Mouse (Mus musculus) kidney, embryonic 15.5 days (tissue): ENCODE data around the gene Tmppe. TPM values are rescaled to one million over a fixed set of nuclear protein-coding genes. Genes with fewer than 3 reads are reported as not detected.

Experiments
- ATAC-seq: fragments of 200-750 bp; cut with Nextera tagmentation; replicated peaks from 2 replicates; pipeline ENCODE4 v1.8.0; 2017; ENCODE audit warnings: moderate TSS enrichment; ENCODE audit not compliant: low FRiP score
- H3K27ac ChIP-seq: fragments of 300-500 bp; sonication (generic); 2 replicates; pipeline ENCODE4 v1.5.1; 2015; ENCODE audit warnings: mild to moderate bottlenecking, inconsistent platforms
- H3K27me3 ChIP-seq: fragments of 300-500 bp; sonication (generic); 2 replicates; pipeline ENCODE4 v1.6.1; 2015; ENCODE audit warnings: inconsistent platforms
- H3K36me3 ChIP-seq: fragments of 300-500 bp; sonication (generic); 2 replicates; pipeline ENCODE4 v1.6.1; 2015; ENCODE audit warnings: inconsistent platforms
- H3K4me1 ChIP-seq: fragments of 300-500 bp; sonication (generic); 2 replicates; pipeline ENCODE4 v1.6.1; 2015; ENCODE audit warnings: inconsistent platforms
- H3K4me2 ChIP-seq: fragments of 300-500 bp; sonication (generic); 2 replicates; pipeline ENCODE4 v1.6.1; 2015; ENCODE audit warnings: moderate library complexity, mild to moderate bottlenecking, inconsistent platforms
- H3K4me3 ChIP-seq: fragments of 300-500 bp; sonication (generic); replicated peaks from 2 replicates; pipeline ENCODE4 v1.5.1; 2015; ENCODE audit warnings: mild to moderate bottlenecking, inconsistent platforms
- H3K9ac ChIP-seq: fragments of 300-500 bp; sonication (generic); 2 replicates; pipeline ENCODE4 v1.6.1; 2015; ENCODE audit warnings: mild to moderate bottlenecking, inconsistent platforms
- H3K9me3 ChIP-seq: fragments of 300-500 bp; sonication (generic); replicated peaks from 2 replicates; pipeline ENCODE4 v1.6.1; 2016; ENCODE audit warnings: inconsistent platforms
- WGBS: fragments of 180-500 bp; shearing (Covaris S2); methylation state at CpG from one replicate; pipeline ENCODE4 v1.1.7; 2015; ENCODE audit warnings: mixed read lengths; 5-methylcytosine and 5-hydroxymethylcytosine counted together
- polyA plus RNA-seq: library from polyadenylated mRNA; unstranded; fragments of >200 nt; fragmentation: Nextera tagmentation; extraction: Ambion mirVana; gene quantifications from 2 replicates; pipeline ENCODE4 v1.2.1, GENCODE M21; 2015

Gene Tmppe
- polyA plus RNA-seq, 1 experiment from 2014 or later, result 12.5 TPM

- Histone ChIP-seq H3K9ac (no peak overlapping the region), H3K4me1 (no peaks in the 10 kb centered on the region), H3K9me3 (no peaks in the 10 kb centered on the region), H3K27me3 (no peaks in the 10 kb centered on the region), H3K27ac (no peak overlapping the region), H3K36me3 (peaks cover 21% of the 10 kb centered on the region), H3K4me2 (no peak overlapping the region), H3K4me3 (no peak overlapping the region)
- ATAC-seq, result no peak
- 78% methylated on average over 7 of the region's 7 CpGs for WGBS
Measured at GRCm38 (mm10) chr9:114421797-114422196, 20.9 kb downstream of the Tmppe start.

GRCm38 (mm10) chr9:114425576-114425975, 24.7 kb downstream of the Tmppe start:
- H3K27me3 ChIP-seq, result no peaks in the 10 kb centered on the region
- WGBS, result 89% methylated on average over 5 of the region's 5 CpGs
- peaks cover 29% of the 10 kb centered on the region for H3K36me3 ChIP-seq
- H3K4me3 ChIP-seq, result no peak overlapping the region
- no peak overlapping the region for H3K9ac ChIP-seq
- H3K9me3 ChIP-seq, result no peaks in the 10 kb centered on the region
- H3K4me1 ChIP-seq, result no peaks in the 10 kb centered on the region
- H3K27ac ChIP-seq, result no peak overlapping the region
- no peak overlapping the region for H3K4me2 ChIP-seq
- no peak for ATAC-seq

- Histone ChIP-seq H3K27ac (no peak overlapping the region), H3K4me2 (no peak overlapping the region), H3K9ac (no peak overlapping the region), H3K4me3 (no peak overlapping the region), H3K36me3 (peaks cover 30% of the 10 kb centered on the region), H3K9me3 (no peaks in the 10 kb centered on the region), H3K27me3 (no peaks in the 10 kb centered on the region), H3K4me1 (no peaks in the 10 kb centered on the region)
- 89% methylated on average over 5 of the region's 5 CpGs for WGBS
- ATAC-seq, result no peak
Measured at GRCm38 (mm10) chr9:114426201-114426600, 25.3 kb downstream of the Tmppe start.

GRCm38 (mm10) chr9:114427425-114427824, 26.5 kb downstream of the Tmppe start:
- no peak overlapping the region for H3K4me3 ChIP-seq
- no peaks in the 10 kb centered on the region for H3K27me3 ChIP-seq
- H3K4me2 ChIP-seq, result no peak overlapping the region
- no peaks in the 10 kb centered on the region for H3K9me3 ChIP-seq
- H3K27ac ChIP-seq, result no peak overlapping the region
- WGBS, result 89% methylated on average over 8 of the region's 8 CpGs
- no peak overlapping the region for H3K9ac ChIP-seq
- peaks cover 33% of the 10 kb centered on the region for H3K36me3 ChIP-seq
- H3K4me1 ChIP-seq, result no peaks in the 10 kb centered on the region
- no peak for ATAC-seq

- ATAC-seq, result no peak
Measured at GRCm38 (mm10) chr9:114428103-114428834, 27.4 kb downstream of the Tmppe start.

GRCm38 (mm10) chr9:114435668-114436067, 34.8 kb downstream of the Tmppe start:
- Histone ChIP-seq H3K4me2 (no peak overlapping the region), H3K36me3 (peaks cover 55% of the 10 kb centered on the region), H3K4me1 (no peaks in the 10 kb centered on the region), H3K27me3 (no peaks in the 10 kb centered on the region), H3K27ac (no peak overlapping the region), H3K9me3 (0 out of 2 replicates have a peak, but pooled peaks cover 4% of the 10 kb centered on the region), H3K9ac (no peak overlapping the region), H3K4me3 (no peak overlapping the region)
- ATAC-seq, result no peak
- 73% methylated on average over 2 of the region's 2 CpGs for WGBS

More at GRCm38 (mm10) chr9:114428103-114428834, 27.4 kb downstream of the Tmppe start:
- no peak overlapping the region for H3K9ac ChIP-seq
- WGBS, result 90% methylated on average over 12 of the region's 12 CpGs
- H3K9me3 ChIP-seq, result no peaks in the 10 kb centered on the region
- no peaks in the 10 kb centered on the region for H3K4me1 ChIP-seq
- peaks cover 39% of the 10 kb centered on the region for H3K36me3 ChIP-seq
- H3K27ac ChIP-seq, result no peak overlapping the region
- H3K4me3 ChIP-seq, result no peak overlapping the region
- H3K4me2 ChIP-seq, result no peak overlapping the region
- H3K27me3 ChIP-seq, result no peaks in the 10 kb centered on the region

GRCm38 (mm10) chr9:114440548-114440947, 39.6 kb downstream of the Tmppe start:
- Histone ChIP-seq H3K9ac (no peak overlapping the region), H3K27ac (no peak overlapping the region), H3K4me2 (no peak overlapping the region), H3K4me1 (no peaks in the 10 kb centered on the region), H3K4me3 (no peak overlapping the region), H3K27me3 (no peaks in the 10 kb centered on the region), H3K36me3 (peaks cover 39% of the 10 kb centered on the region), H3K9me3 (0 out of 2 replicates have a peak, but pooled peaks cover 4% of the 10 kb centered on the region)
- no peak for ATAC-seq
- 79% methylated on average over 10 of the region's 10 CpGs for WGBS

GRCm38 (mm10) chr9:114442225-114442624, 41.3 kb downstream of the Tmppe start:
- WGBS, result 93% methylated on average over 9 of the region's 9 CpGs
- no peaks in the 10 kb centered on the region for H3K27me3 ChIP-seq
- H3K4me3 ChIP-seq, result no peak overlapping the region
- H3K4me2 ChIP-seq, result no peak overlapping the region
- no peak overlapping the region for H3K27ac ChIP-seq
- peaks cover 24% of the 10 kb centered on the region for H3K36me3 ChIP-seq
- H3K9ac ChIP-seq, result no peak overlapping the region
- no peaks in the 10 kb centered on the region for H3K4me1 ChIP-seq
- no peaks in the 10 kb centered on the region for H3K9me3 ChIP-seq
- ATAC-seq, result no peak

- Histone ChIP-seq H3K4me3 (no peak overlapping the region), H3K27me3 (no peaks in the 10 kb centered on the region), H3K9ac (no peak overlapping the region), H3K4me1 (no peaks in the 10 kb centered on the region), H3K36me3 (peaks cover 17% of the 10 kb centered on the region), H3K9me3 (no peaks in the 10 kb centered on the region), H3K27ac (no peak overlapping the region), H3K4me2 (no peak overlapping the region)
- ATAC-seq, result no peak
- 80% methylated on average over 9 of the region's 9 CpGs for WGBS
Measured at GRCm38 (mm10) chr9:114442893-114443292, 42.0 kb downstream of the Tmppe start.

GRCm38 (mm10) chr9:114443351-114443750, 42.4 kb downstream of the Tmppe start:
- Histone ChIP-seq H3K36me3 (peaks cover 16% of the 10 kb centered on the region), H3K4me1 (no peaks in the 10 kb centered on the region), H3K4me3 (no peak overlapping the region), H3K27me3 (no peaks in the 10 kb centered on the region), H3K9ac (no peak overlapping the region), H3K4me2 (no peak overlapping the region), H3K9me3 (no peaks in the 10 kb centered on the region), H3K27ac (no peak overlapping the region)
- no peak for ATAC-seq
- WGBS, result 87% methylated on average over 8 of the region's 8 CpGs

GRCm38 (mm10) chr9:114446887-114447286, 46.0 kb downstream of the Tmppe start:
- ATAC-seq, result no peak
- Histone ChIP-seq H3K4me3 (no peak overlapping the region), H3K9ac (no peak overlapping the region)

GRCm38 (mm10) chr9:114448700-114449099, 47.8 kb downstream of the Tmppe start:
- Histone ChIP-seq H3K4me3 (no peak overlapping the region), H3K27ac (no peak overlapping the region), H3K4me2 (no peak overlapping the region), H3K27me3 (no peaks in the 10 kb centered on the region), H3K4me1 (no peaks in the 10 kb centered on the region), H3K9ac (no peak overlapping the region), H3K36me3 (peaks cover 8% of the 10 kb centered on the region; the same call in 1 of the 2 replicates), H3K9me3 (no peaks in the 10 kb centered on the region)
- ATAC-seq, result no peak
- WGBS, result 84% methylated on average over 5 of the region's 5 CpGs

More at GRCm38 (mm10) chr9:114446887-114447286, 46.0 kb downstream of the Tmppe start:
- Histone ChIP-seq H3K27ac (no peak overlapping the region), H3K4me2 (no peak overlapping the region), H3K36me3 (peaks cover 12% of the 10 kb centered on the region; the same call in 1 of the 2 replicates), H3K27me3 (no peaks in the 10 kb centered on the region), H3K4me1 (no peaks in the 10 kb centered on the region), H3K9me3 (no peaks in the 10 kb centered on the region)
- 92% methylated on average over 8 of the region's 8 CpGs for WGBS
